In the genomic region with DNA sequence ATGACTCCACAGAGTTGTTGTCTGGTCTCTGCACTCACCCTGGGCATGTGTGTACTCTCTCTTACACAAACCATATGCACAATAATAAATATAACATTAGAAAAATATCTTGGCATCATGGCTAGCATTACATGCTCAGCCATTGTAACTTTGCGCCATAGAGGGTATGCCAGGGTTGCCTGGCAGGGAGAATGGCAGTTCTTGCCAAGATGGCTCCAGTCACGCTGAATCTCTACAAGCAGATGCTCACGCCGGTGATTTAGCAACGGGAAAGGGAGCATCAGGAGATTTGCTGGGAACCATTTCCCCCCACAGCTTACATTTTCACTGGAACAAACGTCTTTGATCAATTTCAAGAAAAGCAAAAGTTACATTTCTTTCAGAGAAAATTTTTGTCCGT, we compare ENCODE assay signal across 15 mouse cellular contexts. TPM values are rescaled to one million over a fixed set of nuclear protein-coding genes. Genes with fewer than 3 reads are reported as not detected.
A peak's percentile ranks its signal among the peaks of the same experiment; 100 is the strongest.
DNase-seq lines count a peak whose midpoint lies in the region; ATAC-seq and TF ChIP-seq lines count a peak whose summit lies in the region.
"Had no signal": no experiment of that assay in that cellular context is flagged by ENCODE, and none has a peak within 500 bp of the region (broad histone marks: within the 10 kb centered on the region; RNA-seq: fewer than 3 reads in every experiment).

No protein-coding gene starts in this region.

- DNase-seq in adrenal gland, postnatal 10 days, result peak; percentile 15
- DNase-seq in adrenal gland, adult 2 months, result no peak
- no peak for DNase-seq in hindbrain, embryonic 10.5 days (ENCODE audit: low spot score)
- peak; percentile 84 for DNase-seq in brain, embryonic 14.5 days (ENCODE audit: low read depth)
- peak; percentile 25 for DNase-seq in layer of hippocampus, adult 9-10 months (ENCODE audit: low spot score)
- no peak for DNase-seq in kidney, adult 11 months
- DNase-seq in thymus, adult 18-20 months, result no peak
- DNase-seq: gastrocnemius, postnatal 14 days; lung, postnatal 10 days had no signal

- WGBS in hindbrain, embryonic 15.5 days, result 66% methylated on average over 7 of the region's 7 CpGs
- WGBS in hindbrain, embryonic 10.5 days, result 87% methylated on average over 7 of the region's 7 CpGs

- H3K4me2 ChIP-seq in hindbrain, embryonic 15.5 days, result peak overlapping the region; percentile 30
- H3K4me2 ChIP-seq: liver, embryonic 12.5 days; midbrain, embryonic 12.5 days had no signal

- H3K36me3 ChIP-seq in hindbrain, embryonic 15.5 days, result no peaks in the 10 kb centered on the region
- no peaks in the 10 kb centered on the region for H3K36me3 ChIP-seq in hindbrain, embryonic 10.5 days
- H3K36me3 ChIP-seq: liver, embryonic 12.5 days; midbrain, embryonic 12.5 days had no signal

- H3K9ac ChIP-seq in hindbrain, embryonic 15.5 days, result no peak overlapping the region
- H3K9ac ChIP-seq: liver, embryonic 12.5 days; midbrain, embryonic 12.5 days had no signal

- peak; percentile 68; the same call in 1 of the 2 replicates for ATAC-seq in hindbrain, embryonic 15.5 days (ENCODE audit: low FRiP score, low read depth)
- ATAC-seq: intestine, embryonic 16.5 days; liver, embryonic 12.5 days had no signal

- no peak overlapping the region for H3K4me3 ChIP-seq in hindbrain, embryonic 15.5 days
- no peak overlapping the region for H3K4me3 ChIP-seq in hindbrain, embryonic 10.5 days
- H3K4me3 ChIP-seq: liver, embryonic 12.5 days; midbrain, embryonic 12.5 days had no signal

- H3K27ac ChIP-seq in hindbrain, embryonic 15.5 days (replicated peaks), result peak overlapping the region; percentile 64
- H3K27ac ChIP-seq in hindbrain, embryonic 10.5 days, result no peak overlapping the region
- H3K27ac ChIP-seq: liver, embryonic 12.5 days; midbrain, embryonic 12.5 days had no signal

- no peaks in the 10 kb centered on the region for H3K27me3 ChIP-seq in hindbrain, embryonic 15.5 days
- no peaks in the 10 kb centered on the region for H3K27me3 ChIP-seq in hindbrain, embryonic 10.5 days (ENCODE audit: insufficient read depth, poor library complexity, severe bottlenecking)
- H3K27me3 ChIP-seq: liver, embryonic 12.5 days; midbrain, embryonic 12.5 days had no signal

- H3K4me1 ChIP-seq in hindbrain, embryonic 15.5 days (replicated peaks), result peaks cover 12% of the 10 kb centered on the region; the same call in 1 of the 2 replicates
- H3K4me1 ChIP-seq in hindbrain, embryonic 10.5 days (replicated peaks), result no peaks in the 10 kb centered on the region
- H3K4me1 ChIP-seq: liver, embryonic 12.5 days; midbrain, embryonic 12.5 days had no signal

- no peak for TF ChIP-seq CTCF in brain, embryonic 14.5 days (IDR thresholded peaks at IDR 0.05; ENCODE audit: borderline replicate concordance, extremely low read depth, insufficient read depth, insufficient read length)

- TF ChIP-seq POLR2A in brain, embryonic 14.5 days (IDR thresholded peaks at IDR 0.05; ENCODE audit: borderline replicate concordance, extremely low read depth, insufficient read depth, insufficient read length, poor library complexity, severe bottlenecking), result no peak

- no peaks in the 10 kb centered on the region for H3K9me3 ChIP-seq in hindbrain, embryonic 15.5 days
- H3K9me3 ChIP-seq in hindbrain, embryonic 10.5 days, result no peaks in the 10 kb centered on the region
- H3K9me3 ChIP-seq: liver, embryonic 12.5 days; midbrain, embryonic 12.5 days had no signal

RNA-seq across cellular contexts. Expression of a gene that starts 46.5 kb away (rescaled TPM):
- under 1 TPM; 0.67 to 0.69 TPM for total RNA-seq in adrenal gland, postnatal 10 days (2021)
- total RNA-seq in adrenal gland, adult 2 months (2021), result under 1 TPM in 1 of 2 experiments, not detected in 1; 0.07 TPM
- polyA plus RNA-seq in adrenal gland, adult 2 months (2012; rRNA removed), result 0.08 and 0.13 TPM in 2 replicates
- 0.09 TPM in 1 of 2 replicates, not detected in the other for polyA plus RNA-seq in hindbrain, embryonic 15.5 days (2015; fragmentation: Nextera tagmentation; extraction: Ambion mirVana)
- polyA plus RNA-seq in hindbrain, embryonic 10.5 days (2016; fragmentation: Nextera tagmentation; extraction: Ambion mirVana), result not detected in 2 replicates
- not detected in 2 replicates for polyA plus RNA-seq in brain, embryonic 14.5 days (2012; rRNA removed)
- total RNA-seq: layer of hippocampus, postnatal 36 days had no signal
- polyA plus RNA-seq: heart, postnatal 0 days; liver, embryonic 12.5 days; midbrain, embryonic 12.5 days had no signal

Comparison
In these comparisons a context has a peak if more than half of its experiments do, and no peak if none do; other contexts are left out.
1. DNase-seq: peak in adrenal gland, postnatal 10 days (single experiment), brain, embryonic 14.5 days (single experiment) and layer of hippocampus, adult 9-10 months (single experiment); none in adrenal gland, adult 2 months (single experiment), hindbrain, embryonic 10.5 days (single experiment), kidney, adult 11 months (single experiment) and thymus, adult 18-20 months (0 of 2).